Mouse (Mus musculus): ENCODE results near the gene Ago3. TPM values are rescaled to one million over a fixed set of nuclear protein-coding genes. Genes with fewer than 3 reads are reported as not detected.

Ago3 gene
- total and polyA plus RNA-seq, 2 experiments from 2014 or later: 7.6 to 12.8 TPM

- 30% methylated on average over 17 of the region's 17 CpGs for WGBS
- Histone ChIP-seq H3K9me3 (ENCODE audit: low read length) (no peaks in the 10 kb centered on the region), H3K9ac (replicated peaks; ENCODE audit: low read length) (no peak overlapping the region), H3K4me3 (ENCODE audit: low read length) (no peak overlapping the region), H3K36me3 (ENCODE audit: insufficient read depth, low read length) (no peaks in the 10 kb centered on the region), H3K4me2 (ENCODE audit: low read depth, low read length) (no peak overlapping the region), H3K27ac (no peak overlapping the region), H3K27me3 (ENCODE audit: insufficient read depth, low read length) (peaks cover 13% of the 10 kb centered on the region), H3K4me1 (ENCODE audit: insufficient read depth, low read length) (no peaks in the 10 kb centered on the region)
- DNase-seq (ENCODE audit: low spot score): no peak
- no peak for ATAC-seq
- TF ChIP-seq CTCF (IDR thresholded peaks at IDR 0.05; ENCODE audit: low read depth): no peak
These were observed 141.2 kb downstream of the Ago3 start for GRCm38 (mm10) chr4:126288085-126288666.

GRCm38 (mm10) chr4:126287302-126287995, 141.9 kb downstream of the Ago3 start:
- H3K27ac ChIP-seq: no peak overlapping the region
- no peak overlapping the region for H3K4me3 ChIP-seq (ENCODE audit: low read length)
- TF ChIP-seq CTCF (IDR thresholded peaks at IDR 0.05; ENCODE audit: low read depth): no peak
- H3K36me3 ChIP-seq (ENCODE audit: insufficient read depth, low read length): no peaks in the 10 kb centered on the region
- H3K4me1 ChIP-seq (ENCODE audit: insufficient read depth, low read length): no peaks in the 10 kb centered on the region
- H3K27me3 ChIP-seq (ENCODE audit: insufficient read depth, low read length): peaks cover 13% of the 10 kb centered on the region
- no peak overlapping the region for H3K9ac ChIP-seq (replicated peaks; ENCODE audit: low read length)
- 23% methylated on average over 11 of the region's 11 CpGs for WGBS
- H3K4me2 ChIP-seq (ENCODE audit: low read depth, low read length): no peak overlapping the region
- ATAC-seq (no peak), DNase-seq (ENCODE audit: low spot score) (no peak)
- no peaks in the 10 kb centered on the region for H3K9me3 ChIP-seq (ENCODE audit: low read length)

GRCm38 (mm10) chr4:126286492-126286891, 142.9 kb downstream of the Ago3 start, which contains the start of gene Col8a2:
Col8a2 (plus strand) TSS chr4:126286793.
- peak within 1 kb of the TSS; percentile 27 for H3K4me3 ChIP-seq (ENCODE audit: low read length)
- no peaks in the 10 kb centered on the region for H3K36me3 ChIP-seq (ENCODE audit: insufficient read depth, low read length)
- 5% methylated on average over 29 of the region's 42 CpGs for WGBS
- ATAC-seq: no peak
- H3K9me3 ChIP-seq (ENCODE audit: low read length): no peaks in the 10 kb centered on the region
- peaks cover 13% of the 10 kb centered on the region for H3K27me3 ChIP-seq (ENCODE audit: insufficient read depth, low read length)
- H3K4me1 ChIP-seq (ENCODE audit: insufficient read depth, low read length): no peaks in the 10 kb centered on the region
- TF ChIP-seq CTCF (IDR thresholded peaks at IDR 0.05; ENCODE audit: low read depth): no peak
- no peak for DNase-seq (ENCODE audit: low spot score)
- peak within 1 kb of the TSS; percentile 43 for H3K4me2 ChIP-seq (ENCODE audit: low read depth, low read length)
- H3K9ac ChIP-seq (replicated peaks; ENCODE audit: low read length): peak within 1 kb of the TSS; percentile 28; the same call in 1 of the 2 replicates
- H3K27ac ChIP-seq: no peak within 1 kb of the TSS

GRCm38 (mm10) chr4:126283582-126283981, 145.8 kb downstream of the Ago3 start:
- H3K27me3 ChIP-seq (ENCODE audit: insufficient read depth, low read length): peaks cover 13% of the 10 kb centered on the region
- H3K4me3 ChIP-seq (ENCODE audit: low read length): no peak overlapping the region
- WGBS: 92% methylated on average over 8 of the region's 8 CpGs
- TF ChIP-seq CTCF (IDR thresholded peaks at IDR 0.05; ENCODE audit: low read depth): no peak
- H3K9ac ChIP-seq (replicated peaks; ENCODE audit: low read length): no peak overlapping the region
- no peaks in the 10 kb centered on the region for H3K4me1 ChIP-seq (ENCODE audit: insufficient read depth, low read length)
- ATAC-seq (no peak), DNase-seq (ENCODE audit: low spot score) (no peak)
- H3K36me3 ChIP-seq (ENCODE audit: insufficient read depth, low read length): no peaks in the 10 kb centered on the region
- H3K4me2 ChIP-seq (ENCODE audit: low read depth, low read length): no peak overlapping the region
- H3K27ac ChIP-seq: no peak overlapping the region
- no peaks in the 10 kb centered on the region for H3K9me3 ChIP-seq (ENCODE audit: low read length)

- Histone ChIP-seq H3K9ac (replicated peaks; ENCODE audit: low read length) (no peak overlapping the region), H3K4me3 (ENCODE audit: low read length) (no peak overlapping the region), H3K27ac (no peak overlapping the region), H3K4me2 (ENCODE audit: low read depth, low read length) (no peak overlapping the region), H3K9me3 (ENCODE audit: low read length) (no peaks in the 10 kb centered on the region), H3K36me3 (ENCODE audit: insufficient read depth, low read length) (no peaks in the 10 kb centered on the region), H3K27me3 (ENCODE audit: insufficient read depth, low read length) (peaks cover 11% of the 10 kb centered on the region), H3K4me1 (ENCODE audit: insufficient read depth, low read length) (peaks cover 4% of the 10 kb centered on the region; the same call in 1 of the 2 replicates)
- 70% methylated on average over 9 of the region's 9 CpGs for WGBS
- DNase-seq (ENCODE audit: low spot score) (no peak), ATAC-seq (no peak)
- no peak for TF ChIP-seq CTCF (IDR thresholded peaks at IDR 0.05; ENCODE audit: low read depth)
These were observed 147.7 kb downstream of the Ago3 start for GRCm38 (mm10) chr4:126281706-126282105.

Other genes with a start within 250 kb of the Ago3 start
- 85.7 and 128 TPM in 2 replicates for gene Thrap3, start 226.8 kb downstream of the Ago3 start, total RNA-seq (2014; rRNA removed)
- 108 and 123 TPM in 2 replicates for gene Thrap3, start 226.8 kb downstream of the Ago3 start, polyA plus RNA-seq (2015; fragmentation: Nextera tagmentation; extraction: Ambion mirVana)
- 106 and 109 TPM in 2 replicates for gene Map7d1, start 173.2 kb downstream of the Ago3 start, total RNA-seq (2014; rRNA removed)
- 51.0 and 54.6 TPM in 2 replicates for gene Map7d1, start 173.2 kb downstream of the Ago3 start, polyA plus RNA-seq (2015; fragmentation: Nextera tagmentation; extraction: Ambion mirVana)
- gene Trappc3, start 167.2 kb downstream of the Ago3 start, total RNA-seq (2014; rRNA removed): 88.9 and 97.4 TPM in 2 replicates
- gene Trappc3, start 167.2 kb downstream of the Ago3 start, polyA plus RNA-seq (2015; fragmentation: Nextera tagmentation; extraction: Ambion mirVana): 187 and 188 TPM in 2 replicates
- 11.6 and 17.7 TPM in 2 replicates for gene Col8a2, start 142.8 kb downstream of the Ago3 start, total RNA-seq (2014; rRNA removed)
- gene Col8a2, start 142.8 kb downstream of the Ago3 start, polyA plus RNA-seq (2015; fragmentation: Nextera tagmentation; extraction: Ambion mirVana): 5.5 and 5.9 TPM in 2 replicates
- gene Adprhl2, start 107.9 kb downstream of the Ago3 start, total RNA-seq (2014; rRNA removed): 64.0 and 73.9 TPM in 2 replicates
- gene Adprhl2, start 107.9 kb downstream of the Ago3 start, polyA plus RNA-seq (2015; fragmentation: Nextera tagmentation; extraction: Ambion mirVana): 73.2 and 73.9 TPM in 2 replicates
- 2.9 and 25.7 TPM in 2 replicates for gene Tekt2, start 103.9 kb downstream of the Ago3 start, total RNA-seq (2014; rRNA removed)
- 16.3 and 17.3 TPM in 2 replicates for gene Tekt2, start 103.9 kb downstream of the Ago3 start, polyA plus RNA-seq (2015; fragmentation: Nextera tagmentation; extraction: Ambion mirVana)
- gene Ago1, start 39.0 kb upstream of the Ago3 start, total RNA-seq (2014; rRNA removed): 42.2 TPM in 2 replicates
- 6.0 and 6.5 TPM in 2 replicates for gene Ago1, start 39.0 kb upstream of the Ago3 start, polyA plus RNA-seq (2015; fragmentation: Nextera tagmentation; extraction: Ambion mirVana)
- gene Ago4, start 103.9 kb upstream of the Ago3 start, total RNA-seq (2014; rRNA removed): 6.7 and 9.7 TPM in 2 replicates
- gene Ago4, start 103.9 kb upstream of the Ago3 start, polyA plus RNA-seq (2015; fragmentation: Nextera tagmentation; extraction: Ambion mirVana): 3.4 TPM in 2 replicates
- 2.0 and 6.3 TPM in 2 replicates for gene Clspn, start 127.4 kb upstream of the Ago3 start, total RNA-seq (2014; rRNA removed)
- 5.9 and 8.7 TPM in 2 replicates for gene Clspn, start 127.4 kb upstream of the Ago3 start, polyA plus RNA-seq (2015; fragmentation: Nextera tagmentation; extraction: Ambion mirVana)
- 74.9 and 93.8 TPM in 2 replicates for gene 5730409E04Rik, start 180.3 kb upstream of the Ago3 start, total RNA-seq (2014; rRNA removed)
- 28.7 and 30.2 TPM in 2 replicates for gene 5730409E04Rik, start 180.3 kb upstream of the Ago3 start, polyA plus RNA-seq (2015; fragmentation: Nextera tagmentation; extraction: Ambion mirVana)
- gene Psmb2, start 248.1 kb upstream of the Ago3 start, total RNA-seq (2014; rRNA removed): 164 and 207 TPM in 2 replicates
- gene Psmb2, start 248.1 kb upstream of the Ago3 start, polyA plus RNA-seq (2015; fragmentation: Nextera tagmentation; extraction: Ambion mirVana): 465 and 473 TPM in 2 replicates